Comparison of ENCODE assay signal across 26 mouse cellular contexts in the genomic region with DNA sequence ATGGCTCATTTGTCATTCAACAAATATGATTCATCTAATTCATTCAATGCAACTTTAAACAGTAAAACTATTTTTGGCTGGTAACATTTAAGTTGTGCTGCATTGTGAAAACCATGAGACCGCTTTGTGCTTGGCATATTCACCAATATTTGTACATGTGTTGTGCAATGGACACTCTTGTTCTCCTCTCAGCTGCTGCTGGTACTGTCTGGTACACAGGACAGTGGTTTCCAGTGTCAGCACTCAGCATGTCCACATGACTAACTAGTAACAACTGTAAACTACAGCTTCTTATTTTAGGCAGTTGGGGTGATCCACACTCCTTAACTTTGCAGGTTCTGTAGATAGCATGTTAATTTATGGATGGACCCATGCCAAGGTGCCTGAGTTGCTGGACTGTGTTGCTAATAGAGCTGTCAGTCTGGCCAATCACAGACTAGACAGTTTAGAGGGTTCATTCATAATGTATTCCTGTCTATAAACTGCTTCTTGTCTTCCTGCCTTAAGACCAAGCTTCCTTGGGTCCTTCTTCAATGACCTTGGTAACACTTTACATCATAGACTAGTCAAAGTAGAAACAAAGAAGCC.
DNase-seq lines count a peak whose midpoint lies in the region; ATAC-seq and TF ChIP-seq lines count a peak whose summit lies in the region.
"Had no signal": no experiment of that assay in that cellular context is flagged by ENCODE, and none has a peak within 500 bp of the region (broad histone marks: within the 10 kb centered on the region; RNA-seq: fewer than 3 reads in every experiment).

No protein-coding gene starts in this region.

- no peak for TF ChIP-seq CTCF in midbrain, postnatal 0 days (IDR thresholded peaks at IDR 0.05)

- DNase-seq in forebrain, embryonic 14.5 days (ENCODE audit: low spot score): peak; percentile 69
- DNase-seq in hindbrain, embryonic 10.5 days (ENCODE audit: low spot score): no peak
- DNase-seq in midbrain, postnatal 0 days (ENCODE audit: low spot score): peak; percentile 26
- DNase-seq in midbrain, embryonic 11.5 days (ENCODE audit: low spot score, missing footprints): no peak
- DNase-seq: adrenal gland, adult 8-10 months; B cell, adult 2 months; cerebellum, adult 18-20 months; heart, adult 2 months; heart, postnatal 14 days; kidney, adult 9 months; kidney, postnatal 14 days; layer of hippocampus, adult 9-11 months; lung, embryonic 14.5 days; lung, postnatal 14 days; retina, postnatal 1 day; right cerebral cortex, postnatal 14 days had no signal

- H3K9me3 ChIP-seq in forebrain, embryonic 14.5 days (replicated peaks; ENCODE audit: control insufficient read depth, low read length): no peaks in the 10 kb centered on the region
- no peaks in the 10 kb centered on the region for H3K9me3 ChIP-seq in forebrain, embryonic 12.5 days
- no peaks in the 10 kb centered on the region for H3K9me3 ChIP-seq in hindbrain, embryonic 15.5 days
- H3K9me3 ChIP-seq in hindbrain, embryonic 10.5 days: no peaks in the 10 kb centered on the region
- H3K9me3 ChIP-seq in midbrain, postnatal 0 days (ENCODE audit: low read length): no peaks in the 10 kb centered on the region
- H3K9me3 ChIP-seq in midbrain, embryonic 11.5 days (ENCODE audit: control insufficient read depth, low read length): no peaks in the 10 kb centered on the region
- H3K9me3 ChIP-seq: embryonic facial prominence, embryonic 10.5 days; embryonic facial prominence, embryonic 15.5 days; limb, embryonic 10.5 days; limb, embryonic 15.5 days; liver, embryonic 15.5 days; neural tube, embryonic 15.5 days; stomach, embryonic 15.5 days had no signal

- no peaks in the 10 kb centered on the region for H3K36me3 ChIP-seq in forebrain, embryonic 14.5 days (ENCODE audit: control insufficient read depth, insufficient read depth, low read length)
- H3K36me3 ChIP-seq in forebrain, embryonic 12.5 days (replicated peaks): no peaks in the 10 kb centered on the region
- H3K36me3 ChIP-seq in hindbrain, embryonic 15.5 days: peaks cover 5% of the 10 kb centered on the region; the same call in 1 of the 2 replicates
- no peaks in the 10 kb centered on the region for H3K36me3 ChIP-seq in hindbrain, embryonic 10.5 days
- H3K36me3 ChIP-seq in midbrain, postnatal 0 days (ENCODE audit: insufficient read depth, low read length): peaks cover 9% of the 10 kb centered on the region; the same call in 1 of the 2 replicates
- H3K36me3 ChIP-seq in midbrain, embryonic 11.5 days (ENCODE audit: control insufficient read depth, insufficient read depth, low read length): no peaks in the 10 kb centered on the region
- H3K36me3 ChIP-seq: embryonic facial prominence, embryonic 10.5 days; embryonic facial prominence, embryonic 15.5 days; limb, embryonic 10.5 days; limb, embryonic 15.5 days; liver, embryonic 15.5 days; neural tube, embryonic 15.5 days; stomach, embryonic 15.5 days had no signal

- H3K4me2 ChIP-seq in forebrain, embryonic 14.5 days (ENCODE audit: low read length): no peak overlapping the region
- no peak overlapping the region for H3K4me2 ChIP-seq in forebrain, embryonic 12.5 days
- no peak overlapping the region for H3K4me2 ChIP-seq in hindbrain, embryonic 15.5 days
- no peak overlapping the region for H3K4me2 ChIP-seq in midbrain, postnatal 0 days (ENCODE audit: low read depth, low read length, poor library complexity, severe bottlenecking)
- no peak overlapping the region for H3K4me2 ChIP-seq in midbrain, embryonic 11.5 days
- H3K4me2 ChIP-seq: embryonic facial prominence, embryonic 15.5 days; limb, embryonic 15.5 days; liver, embryonic 15.5 days; lung, embryonic 14.5 days; neural tube, embryonic 15.5 days; stomach, embryonic 15.5 days had no signal

- H3K27me3 ChIP-seq in forebrain, embryonic 14.5 days (replicated peaks; ENCODE audit: control insufficient read depth, insufficient read depth, low read length): no peaks in the 10 kb centered on the region
- no peaks in the 10 kb centered on the region for H3K27me3 ChIP-seq in forebrain, embryonic 12.5 days
- H3K27me3 ChIP-seq in hindbrain, embryonic 15.5 days: no peaks in the 10 kb centered on the region
- no peaks in the 10 kb centered on the region for H3K27me3 ChIP-seq in hindbrain, embryonic 10.5 days (ENCODE audit: insufficient read depth, poor library complexity, severe bottlenecking)
- no peaks in the 10 kb centered on the region for H3K27me3 ChIP-seq in midbrain, postnatal 0 days (ENCODE audit: insufficient read depth, low read length)
- no peaks in the 10 kb centered on the region for H3K27me3 ChIP-seq in midbrain, embryonic 11.5 days (ENCODE audit: control insufficient read depth, insufficient read depth, low read length)
- H3K27me3 ChIP-seq: embryonic facial prominence, embryonic 15.5 days; limb, embryonic 15.5 days; liver, embryonic 15.5 days; neural tube, embryonic 15.5 days; stomach, embryonic 15.5 days had no signal

- ATAC-seq in forebrain, embryonic 14.5 days: peak; percentile 85
- no peak for ATAC-seq in forebrain, embryonic 12.5 days (ENCODE audit: low FRiP score)
- 0 out of 2 replicates have a peak, but pooled peaks have one; percentile 30 for ATAC-seq in hindbrain, embryonic 15.5 days (ENCODE audit: low FRiP score, low read depth)
- ATAC-seq in midbrain, postnatal 0 days (ENCODE audit: low FRiP score): no peak
- ATAC-seq in midbrain, embryonic 11.5 days (ENCODE audit: low FRiP score): no peak
- ATAC-seq: intestine, postnatal 0 days had no signal

- H3K4me3 ChIP-seq in forebrain, embryonic 14.5 days (ENCODE audit: low read depth, low read length): no peak overlapping the region
- no peak overlapping the region for H3K4me3 ChIP-seq in forebrain, embryonic 12.5 days (replicated peaks)
- no peak overlapping the region for H3K4me3 ChIP-seq in hindbrain, embryonic 15.5 days
- no peak overlapping the region for H3K4me3 ChIP-seq in hindbrain, embryonic 10.5 days
- no peak overlapping the region for H3K4me3 ChIP-seq in midbrain, postnatal 0 days (ENCODE audit: low read depth, low read length)
- no peak overlapping the region for H3K4me3 ChIP-seq in midbrain, embryonic 11.5 days (ENCODE audit: low read depth, low read length)
- H3K4me3 ChIP-seq: embryonic facial prominence, embryonic 10.5 days; embryonic facial prominence, embryonic 15.5 days; heart, adult 2 months; limb, embryonic 10.5 days; limb, embryonic 15.5 days; liver, embryonic 15.5 days; neural tube, embryonic 15.5 days; stomach, embryonic 15.5 days had no signal

- peaks cover 10% of the 10 kb centered on the region for H3K4me1 ChIP-seq in forebrain, embryonic 14.5 days (ENCODE audit: control insufficient read depth, insufficient read depth, low read length)
- H3K4me1 ChIP-seq in forebrain, embryonic 12.5 days: no peaks in the 10 kb centered on the region
- H3K4me1 ChIP-seq in hindbrain, embryonic 15.5 days (replicated peaks): peaks cover 10% of the 10 kb centered on the region
- no peaks in the 10 kb centered on the region for H3K4me1 ChIP-seq in hindbrain, embryonic 10.5 days (replicated peaks)
- no peaks in the 10 kb centered on the region for H3K4me1 ChIP-seq in midbrain, postnatal 0 days (ENCODE audit: insufficient read depth, low read length)
- H3K4me1 ChIP-seq in midbrain, embryonic 11.5 days (ENCODE audit: control insufficient read depth, insufficient read depth, low read length): no peaks in the 10 kb centered on the region
- H3K4me1 ChIP-seq: embryonic facial prominence, embryonic 10.5 days; embryonic facial prominence, embryonic 15.5 days; limb, embryonic 10.5 days; limb, embryonic 15.5 days; liver, embryonic 15.5 days; stomach, embryonic 15.5 days had no signal

- H3K27ac ChIP-seq in forebrain, embryonic 14.5 days (ENCODE audit: low read depth, low read length): no peak overlapping the region
- H3K27ac ChIP-seq in forebrain, embryonic 12.5 days: no peak overlapping the region
- no peak overlapping the region for H3K27ac ChIP-seq in hindbrain, embryonic 15.5 days (replicated peaks)
- no peak overlapping the region for H3K27ac ChIP-seq in hindbrain, embryonic 10.5 days
- H3K27ac ChIP-seq in midbrain, postnatal 0 days (ENCODE audit: low read depth, low read length): no peak overlapping the region
- H3K27ac ChIP-seq in midbrain, embryonic 11.5 days (ENCODE audit: low read depth, low read length): no peak overlapping the region
- H3K27ac ChIP-seq: embryonic facial prominence, embryonic 10.5 days; embryonic facial prominence, embryonic 15.5 days; heart, adult 2 months; limb, embryonic 10.5 days; limb, embryonic 15.5 days; liver, embryonic 15.5 days; neural tube, embryonic 15.5 days; stomach, embryonic 15.5 days had no signal

- no peak overlapping the region for H3K9ac ChIP-seq in forebrain, embryonic 14.5 days (ENCODE audit: low read length)
- H3K9ac ChIP-seq in forebrain, embryonic 12.5 days: no peak overlapping the region
- no peak overlapping the region for H3K9ac ChIP-seq in hindbrain, embryonic 15.5 days
- no peak overlapping the region for H3K9ac ChIP-seq in midbrain, postnatal 0 days (replicated peaks; ENCODE audit: low read length, poor library complexity, severe bottlenecking)
- H3K9ac ChIP-seq in midbrain, embryonic 11.5 days (ENCODE audit: low read length): no peak overlapping the region
- H3K9ac ChIP-seq: embryonic facial prominence, embryonic 15.5 days; limb, embryonic 15.5 days; liver, embryonic 15.5 days; lung, embryonic 14.5 days; neural tube, embryonic 15.5 days; stomach, embryonic 15.5 days had no signal

- WGBS in forebrain, embryonic 14.5 days: 93% methylated on average over 1 of the region's 1 CpGs
- WGBS in forebrain, embryonic 12.5 days: 94% methylated on average over 1 of the region's 1 CpGs
- 94% methylated on average over 1 of the region's 1 CpGs for WGBS in hindbrain, embryonic 15.5 days
- WGBS in hindbrain, embryonic 10.5 days: 98% methylated on average over 1 of the region's 1 CpGs
- WGBS in midbrain, postnatal 0 days: 94% methylated on average over 1 of the region's 1 CpGs
- 100% methylated on average over 1 of the region's 1 CpGs for WGBS in midbrain, embryonic 11.5 days

Comparison
In these comparisons a context has a peak if more than half of its experiments do, and no peak if none do; other contexts are left out.
1. ATAC-seq: peak in forebrain, embryonic 14.5 days (single experiment) and hindbrain, embryonic 15.5 days (single experiment); none in forebrain, embryonic 12.5 days (single experiment), midbrain, postnatal 0 days (single experiment) and midbrain, embryonic 11.5 days (single experiment).
2. DNase-seq: peak in forebrain, embryonic 14.5 days (single experiment) and midbrain, postnatal 0 days (single experiment); none in hindbrain, embryonic 10.5 days (single experiment) and midbrain, embryonic 11.5 days (single experiment).